Mouse (Mus musculus) 3134 (cell line): ENCODE measurements around the gene Il4.

Source experiments
- DNase-seq: peaks from one replicate; pipeline ENCODE4 v3.0.0-alpha.2; 2011; ENCODE audit warnings: low spot score; ENCODE audit not compliant: insufficient read length; ENCODE audit errors: extremely low read depth

Gene Il4

DNA sequence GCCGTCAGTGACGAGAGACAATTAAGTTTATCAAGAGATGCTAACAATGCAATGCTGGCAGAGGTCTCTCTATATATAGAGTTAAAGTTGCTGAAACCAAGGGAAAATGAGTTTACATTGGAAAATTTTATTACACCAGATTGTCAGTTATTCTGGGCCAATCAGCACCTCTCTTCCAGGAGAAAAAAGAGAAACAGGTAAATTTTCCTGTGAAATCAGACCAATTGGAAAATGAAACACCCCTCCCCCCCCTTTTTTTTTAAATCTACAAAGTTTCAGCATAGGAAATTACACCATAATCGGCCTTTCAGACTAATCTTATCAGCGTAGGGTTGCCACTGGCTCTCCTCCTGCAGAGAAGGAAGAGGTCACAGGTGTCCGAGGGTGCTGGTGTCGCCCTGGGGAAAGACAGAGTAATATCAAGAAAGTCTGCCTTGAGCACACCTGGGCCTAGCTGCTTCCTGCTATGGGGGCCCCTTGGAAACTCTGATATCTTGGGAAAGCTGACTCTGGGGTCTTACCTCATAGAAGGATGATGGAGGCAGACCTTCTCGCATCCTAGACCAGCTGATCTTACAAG lies at the start of gene Il4:
TSS of gene Il4 (minus strand) at position 51 of the 580 bp plus-strand sequence.
- DNase-seq: no peak

DNA sequence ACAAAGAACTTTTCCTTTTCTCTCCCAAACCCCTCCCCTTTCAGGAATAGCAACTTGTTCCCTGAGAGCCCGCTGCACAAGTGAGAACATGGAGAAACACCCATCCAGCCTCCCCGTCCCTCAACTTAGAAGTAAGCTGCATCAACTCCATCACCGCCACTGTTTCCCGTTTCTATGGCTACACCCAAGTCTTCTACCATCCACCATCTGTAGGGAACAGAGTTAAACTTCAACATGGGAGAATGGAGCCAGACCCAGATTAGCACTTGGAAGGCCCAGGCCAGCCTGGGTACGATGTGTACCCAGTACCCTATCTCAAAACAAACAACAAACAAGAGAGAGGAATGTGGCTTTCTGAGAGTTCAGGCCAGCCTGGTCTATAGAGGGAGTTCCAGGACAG lies 45.6 kb upstream of the Il4 start:
- no peak for DNase-seq

DNA sequence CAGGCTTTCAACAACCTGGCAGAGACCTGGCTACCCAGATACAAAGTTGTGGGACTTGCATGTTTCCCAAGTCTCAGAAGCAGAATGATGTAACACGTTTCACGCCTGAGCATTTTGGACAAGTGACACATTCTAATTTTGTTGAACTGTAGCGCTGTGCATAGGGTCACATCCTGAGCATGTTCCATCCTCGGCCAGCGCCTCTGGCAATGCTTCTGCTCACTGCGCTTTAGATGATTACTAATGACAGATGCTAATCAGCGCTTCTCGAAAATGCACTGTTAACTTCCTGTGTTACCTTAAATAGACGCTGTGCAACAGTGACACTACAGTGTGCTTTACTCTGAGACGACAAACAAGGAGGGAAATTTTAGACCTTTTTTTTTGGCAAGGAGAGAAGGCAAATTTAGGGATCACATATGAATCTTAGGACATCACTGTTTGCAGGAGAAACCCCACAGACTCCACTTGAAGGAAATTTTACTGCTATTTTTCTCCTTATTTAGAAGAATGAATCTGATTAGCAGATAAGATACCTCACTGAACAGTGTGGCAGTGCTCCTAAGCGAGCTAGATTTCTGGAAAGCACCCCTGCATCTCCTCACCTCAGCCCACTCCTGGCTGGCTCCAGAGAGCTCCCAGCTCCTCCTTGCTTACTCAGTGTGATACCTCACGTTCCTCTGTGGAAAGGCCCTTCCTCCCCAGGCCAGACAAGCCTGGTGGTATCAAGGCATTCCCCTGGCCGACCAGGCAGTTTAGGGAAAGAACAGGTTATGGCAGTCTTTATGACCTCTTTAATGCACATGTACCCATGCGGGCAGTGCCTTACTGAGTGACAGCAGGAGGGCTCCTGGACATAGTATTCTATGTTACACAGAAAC lies 44.6 kb upstream of the Il4 start:
- DNase-seq: no peak

DNA sequence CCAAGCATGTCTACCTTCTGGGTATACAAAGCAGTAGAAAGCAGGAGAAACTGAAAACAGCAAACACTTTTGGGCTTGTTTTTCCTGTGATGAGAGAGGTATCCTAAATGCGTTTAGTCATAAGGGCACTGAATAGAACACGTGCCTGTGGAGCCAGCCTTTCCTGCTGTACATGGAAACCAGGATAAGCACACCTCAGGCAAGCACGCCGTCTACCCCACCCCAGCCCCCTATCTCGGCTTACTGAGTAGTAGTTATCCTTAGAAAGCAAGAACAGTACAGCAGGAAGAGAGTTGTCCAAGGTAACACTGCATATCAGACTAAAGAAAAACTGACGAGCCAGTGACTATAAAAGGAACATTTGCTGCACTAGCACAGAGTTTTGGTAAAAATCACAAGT lies 39.4 kb upstream of the Il4 start:
- DNase-seq: no peak

DNA sequence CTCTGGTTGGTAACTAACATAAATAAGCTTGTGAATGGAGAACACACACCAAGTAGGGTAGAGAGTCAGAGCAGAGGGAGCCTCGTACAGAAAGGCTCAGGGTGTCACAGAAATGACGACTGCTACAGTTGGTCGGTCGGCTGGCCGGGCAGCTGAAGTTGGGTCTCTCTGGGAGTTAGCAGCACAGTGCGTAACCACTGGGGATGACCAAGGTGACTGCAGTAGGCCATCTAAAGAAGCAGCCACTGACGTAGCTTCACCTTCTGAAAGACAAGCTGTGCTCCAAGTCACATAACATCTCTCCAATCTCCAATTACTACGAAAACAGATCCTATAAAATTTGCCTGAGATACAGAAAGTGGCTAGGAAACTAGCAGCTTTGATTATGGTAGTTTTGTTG lies 38.9 kb upstream of the Il4 start:
- no peak for DNase-seq

DNA sequence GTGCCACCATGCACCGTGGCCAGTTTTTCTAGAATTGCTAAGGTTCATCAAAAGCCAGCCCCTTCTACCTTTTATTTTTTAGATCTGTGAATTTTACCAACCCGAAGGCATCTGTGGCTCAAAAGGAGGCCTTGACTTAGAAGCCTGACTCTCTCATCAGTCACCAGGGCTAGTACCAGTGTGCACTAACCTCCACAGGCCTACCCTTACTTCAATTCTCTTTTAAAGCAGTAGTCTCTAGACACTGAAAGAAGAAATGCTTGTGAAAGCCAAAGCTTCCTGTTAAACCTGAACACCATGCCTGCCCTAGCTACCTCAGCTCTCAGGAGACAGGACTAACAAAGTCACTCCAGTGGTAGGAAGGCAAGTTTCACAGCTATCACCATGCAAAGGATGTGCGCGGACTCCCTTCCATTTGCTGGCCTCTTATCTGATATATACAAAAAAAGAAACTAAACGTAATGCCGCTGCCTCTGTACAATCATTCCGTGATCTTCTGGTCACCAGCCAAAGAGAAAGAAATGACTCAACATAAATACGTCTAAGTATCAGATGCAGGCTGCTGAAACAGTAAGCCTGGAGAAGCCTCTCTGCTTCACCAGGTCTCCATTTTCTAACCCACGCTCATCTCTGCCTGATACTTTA lies 38.2 kb upstream of the Il4 start:
- no peak for DNase-seq

DNA sequence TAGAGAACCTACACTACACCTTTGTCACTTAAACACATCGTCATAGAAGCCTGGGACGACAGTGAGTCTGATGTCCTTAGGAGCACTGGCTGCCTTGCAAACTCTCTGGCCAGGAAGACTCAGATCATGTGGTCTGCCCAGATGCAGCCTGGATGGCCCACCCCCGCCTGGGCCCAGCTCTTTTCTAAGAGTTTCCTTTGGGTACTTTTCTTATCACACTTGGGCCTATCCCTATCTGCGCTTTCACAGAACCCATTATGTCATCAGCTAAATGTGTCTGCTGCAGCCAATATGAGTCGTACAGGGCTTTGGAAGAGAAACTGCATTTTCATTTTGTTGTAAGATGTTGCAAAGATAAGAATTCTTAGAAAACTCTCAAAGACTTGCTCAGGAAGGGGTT lies 36.6 kb upstream of the Il4 start:
- no peak for DNase-seq

DNA sequence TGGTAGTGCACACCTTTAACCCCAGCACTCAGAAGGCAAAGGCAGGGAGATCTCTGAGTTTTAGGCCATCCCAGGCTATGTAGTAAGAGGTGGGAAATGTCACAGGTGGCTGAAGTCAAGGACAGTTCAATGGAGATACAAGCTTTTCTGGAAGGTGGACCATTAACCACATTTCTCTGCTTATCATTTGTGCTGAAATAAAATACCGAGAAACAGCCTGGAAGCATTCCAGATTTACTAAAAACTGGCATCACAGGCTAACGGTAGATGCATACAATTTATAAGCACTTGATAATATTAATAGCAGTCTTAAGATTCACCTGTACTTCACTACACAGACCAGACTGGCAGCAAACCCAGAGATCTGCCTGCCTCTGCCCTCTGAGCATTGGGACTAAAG lies 34.0 kb upstream of the Il4 start:
- no peak for DNase-seq

DNA sequence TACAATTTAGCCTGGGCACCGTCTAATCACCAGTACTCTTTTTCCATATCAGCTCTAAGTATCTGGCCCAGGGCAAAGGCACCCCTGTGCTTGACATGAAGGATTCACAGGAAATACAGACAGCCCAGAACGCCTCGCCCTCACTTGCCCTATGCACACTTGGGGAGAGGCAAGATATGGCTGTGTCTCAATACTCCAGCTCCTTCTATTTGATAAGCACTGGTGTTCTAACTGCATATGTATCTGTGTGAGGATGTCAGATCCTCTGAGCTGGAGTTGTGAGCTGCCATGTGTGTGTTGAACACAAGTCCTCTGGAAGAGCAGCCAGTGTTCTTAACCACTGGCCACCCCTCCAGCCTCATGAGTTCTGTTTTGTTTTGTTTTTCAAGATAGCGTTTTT lies 33.0 kb upstream of the Il4 start:
- DNase-seq: no peak

DNA sequence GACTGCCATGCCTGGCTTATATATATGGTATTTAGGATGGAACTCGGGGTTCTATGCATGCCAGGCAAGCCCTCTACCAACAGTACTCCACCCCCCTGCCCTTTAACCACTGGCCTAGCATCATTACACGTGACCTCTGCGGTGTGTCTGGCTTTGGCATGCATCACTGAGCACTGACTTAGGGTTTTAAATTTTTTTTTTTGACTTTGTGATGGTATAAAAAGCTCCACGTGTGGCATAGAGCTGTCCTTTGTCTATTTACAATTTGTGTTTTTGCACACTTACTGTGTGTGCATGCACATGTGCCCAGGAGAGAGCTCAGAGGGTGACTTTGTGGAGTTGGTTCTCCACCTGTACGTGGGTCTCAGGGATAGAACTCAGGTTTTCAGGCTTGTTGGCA lies 25.5 kb upstream of the Il4 start:
- no peak for DNase-seq

DNA sequence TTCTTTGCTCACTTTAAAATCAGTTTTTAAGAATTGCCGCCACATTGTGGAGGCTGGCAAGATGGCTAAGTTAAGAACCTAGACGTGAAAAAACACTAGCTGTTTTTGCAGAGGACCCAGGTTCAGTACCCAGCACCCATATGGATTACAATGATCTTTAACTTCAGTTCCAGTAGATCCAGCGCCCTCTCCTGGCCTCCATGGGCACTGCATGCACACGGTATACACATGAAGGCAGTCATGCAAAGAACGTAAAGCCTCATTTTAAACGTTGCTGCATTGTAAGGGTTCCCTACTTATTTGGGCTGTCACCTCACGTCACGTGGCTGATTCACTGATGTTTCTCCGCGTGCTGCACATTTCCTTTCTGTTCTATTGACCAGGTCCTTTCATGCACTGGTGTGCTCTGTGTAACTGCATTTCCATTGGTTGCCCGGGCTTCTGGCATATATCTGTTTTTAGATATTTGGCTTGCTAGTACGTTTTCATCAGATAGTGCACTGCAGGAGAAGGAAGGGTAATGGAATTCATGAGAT lies 24.3 kb upstream of the Il4 start:
- DNase-seq: no peak

DNA sequence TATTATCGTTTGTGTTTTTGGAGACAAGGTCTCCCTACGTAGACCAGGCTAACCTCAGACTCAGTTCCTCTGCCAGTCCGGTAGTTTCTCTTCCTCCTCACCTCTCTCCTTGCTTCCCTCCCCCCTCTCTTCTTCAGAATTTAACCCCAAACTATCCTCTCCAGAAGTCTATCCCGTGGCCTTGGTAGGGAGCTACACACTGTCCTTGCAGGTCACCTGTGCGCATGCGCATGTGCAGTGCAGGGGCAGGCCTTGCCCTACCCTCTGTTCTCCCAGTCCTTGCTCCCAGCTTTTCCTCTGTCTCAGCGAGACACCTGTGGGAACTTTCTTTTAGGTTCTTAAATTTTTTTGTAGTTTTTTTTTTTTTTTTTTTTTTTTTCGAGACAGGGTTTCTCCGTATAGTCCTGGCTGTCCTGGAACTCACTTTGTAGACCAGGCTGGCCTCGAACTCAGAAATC lies 19.4 kb upstream of the Il4 start:
- DNase-seq: no peak

DNA sequence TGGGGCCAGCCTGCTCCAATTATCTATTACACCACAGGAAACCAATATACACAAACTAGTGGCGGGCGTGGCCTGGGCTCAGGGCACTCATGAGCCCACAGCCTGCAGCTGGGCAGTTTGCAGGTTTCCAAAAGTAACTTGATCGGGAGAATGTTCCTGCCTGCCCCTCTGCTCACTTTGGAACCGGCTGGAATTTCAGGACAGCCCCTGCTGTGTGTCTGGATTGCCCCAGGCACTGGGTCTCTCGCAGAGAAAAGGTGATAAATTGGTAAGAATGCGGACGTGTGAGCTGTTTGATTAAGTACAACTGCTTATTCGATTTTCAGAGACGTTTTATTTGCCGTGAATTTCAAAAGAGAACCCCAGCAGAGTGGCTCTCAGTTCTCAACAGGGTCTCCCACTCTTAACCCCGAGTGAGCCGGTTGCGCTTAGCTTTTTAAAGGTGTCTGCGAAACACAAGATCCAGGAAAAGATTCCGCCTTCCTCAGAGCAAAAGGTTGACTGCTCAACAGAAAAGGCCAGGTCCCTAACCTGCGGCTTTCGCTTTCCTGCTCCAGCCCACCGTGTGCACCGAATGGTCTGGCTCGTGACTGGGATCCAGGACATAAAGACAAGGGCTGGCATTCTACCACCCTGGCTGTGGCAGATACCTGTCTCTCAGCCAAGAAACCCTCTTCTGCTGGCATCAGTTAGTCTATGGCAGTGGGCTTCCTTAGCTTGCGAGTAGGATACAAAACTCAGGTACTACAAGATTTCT lies 18.8 kb upstream of the Il4 start:
- DNase-seq: no peak

DNA sequence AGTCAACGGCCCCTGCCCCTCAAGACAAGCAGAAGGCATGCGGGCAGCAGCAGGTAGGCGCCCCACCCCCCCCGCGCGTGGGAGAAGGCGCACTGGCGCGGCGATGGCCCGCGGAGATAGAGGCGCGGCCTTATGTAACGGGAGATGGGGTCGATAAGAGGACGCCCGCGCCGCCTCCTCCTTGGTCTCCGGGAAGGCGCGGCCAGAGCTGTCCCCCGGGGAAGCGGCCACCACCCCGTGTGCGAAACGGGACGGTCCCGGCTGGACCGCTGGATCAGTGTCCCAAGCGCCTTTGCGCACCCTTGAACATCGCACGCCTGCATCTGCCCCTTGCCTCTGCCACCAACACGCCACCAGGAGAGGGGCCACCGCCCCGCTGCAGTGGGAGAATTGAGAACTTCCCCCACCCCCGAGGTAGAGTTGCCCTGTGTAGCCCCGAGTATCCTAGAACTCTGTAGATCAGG lies 17.7 kb upstream of the Il4 start:
- DNase-seq: no peak

DNA sequence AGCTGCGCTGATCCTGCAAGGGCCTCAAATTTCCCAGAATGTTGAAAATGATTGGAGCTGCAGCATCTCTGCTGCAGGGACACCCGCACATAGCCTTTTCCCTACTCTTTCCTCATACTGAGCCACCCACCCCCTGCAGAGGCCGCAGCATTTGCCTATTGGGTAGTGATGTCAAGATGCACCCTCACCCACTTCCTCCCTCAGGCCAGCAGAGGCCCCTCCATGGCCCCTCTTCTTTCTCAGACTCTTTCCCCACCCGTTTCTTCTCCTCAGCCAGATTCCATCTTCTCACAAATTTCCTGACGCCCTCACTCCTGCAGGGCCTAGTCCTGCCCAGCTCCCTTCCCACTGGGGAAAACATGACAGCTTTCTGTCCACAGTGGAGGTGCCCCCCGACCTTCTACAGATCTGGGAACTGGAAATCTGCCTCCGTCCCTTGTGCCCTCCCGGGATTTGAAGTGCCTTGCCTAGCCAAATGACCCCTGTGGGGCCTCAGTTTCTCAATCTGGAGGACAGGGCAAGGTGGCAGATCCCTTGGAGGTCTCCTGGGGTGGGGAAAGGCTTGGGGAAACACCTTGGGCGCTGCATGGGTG lies 17.2 kb upstream of the Il4 start:
- DNase-seq: no peak

DNA sequence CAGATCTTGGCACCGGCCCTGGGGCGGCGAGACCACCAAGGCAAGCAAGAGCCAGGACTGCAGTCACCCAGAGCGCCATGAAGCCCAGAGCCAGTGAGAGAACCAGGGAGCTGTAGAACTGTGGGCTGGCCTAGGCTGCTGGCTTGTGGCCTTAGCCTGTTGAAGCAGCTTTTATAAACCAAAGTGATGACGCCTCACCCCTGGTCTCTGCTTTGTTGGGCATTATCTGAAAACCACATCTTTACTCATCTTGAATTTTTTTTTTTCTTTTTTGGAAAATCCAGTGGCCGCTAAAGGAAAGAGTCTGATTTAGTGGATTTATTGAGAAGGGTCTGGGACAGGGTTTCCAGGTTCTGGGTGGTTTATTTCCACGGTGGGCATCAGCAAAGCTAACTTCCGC lies 16.1 kb upstream of the Il4 start, which contains the start of gene Il13:
TSS of gene Il13 (minus strand) at position 147 of the 400 bp plus-strand sequence.
- DNase-seq: peak; percentile 33

DNA sequence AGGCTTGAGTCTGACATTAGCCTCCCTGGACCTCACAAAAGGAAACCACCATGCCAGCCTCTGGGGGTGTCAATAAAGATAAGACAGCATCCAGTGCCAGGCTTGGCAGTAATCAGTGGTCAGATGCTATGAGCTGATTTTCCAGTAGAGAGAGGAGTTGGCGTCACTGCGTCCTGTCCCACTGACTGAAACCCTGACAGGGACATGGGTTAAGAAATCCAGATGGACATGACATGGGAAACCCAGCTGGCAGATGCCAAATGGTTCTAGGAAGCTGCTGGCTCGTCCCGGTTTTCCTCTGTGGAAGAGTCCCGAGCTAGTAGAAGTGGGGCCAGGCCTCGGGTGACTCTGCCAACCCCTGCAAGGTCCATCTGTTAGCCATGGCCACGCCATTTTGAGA lies 15.2 kb upstream of the Il4 start:
- DNase-seq: no peak

DNA sequence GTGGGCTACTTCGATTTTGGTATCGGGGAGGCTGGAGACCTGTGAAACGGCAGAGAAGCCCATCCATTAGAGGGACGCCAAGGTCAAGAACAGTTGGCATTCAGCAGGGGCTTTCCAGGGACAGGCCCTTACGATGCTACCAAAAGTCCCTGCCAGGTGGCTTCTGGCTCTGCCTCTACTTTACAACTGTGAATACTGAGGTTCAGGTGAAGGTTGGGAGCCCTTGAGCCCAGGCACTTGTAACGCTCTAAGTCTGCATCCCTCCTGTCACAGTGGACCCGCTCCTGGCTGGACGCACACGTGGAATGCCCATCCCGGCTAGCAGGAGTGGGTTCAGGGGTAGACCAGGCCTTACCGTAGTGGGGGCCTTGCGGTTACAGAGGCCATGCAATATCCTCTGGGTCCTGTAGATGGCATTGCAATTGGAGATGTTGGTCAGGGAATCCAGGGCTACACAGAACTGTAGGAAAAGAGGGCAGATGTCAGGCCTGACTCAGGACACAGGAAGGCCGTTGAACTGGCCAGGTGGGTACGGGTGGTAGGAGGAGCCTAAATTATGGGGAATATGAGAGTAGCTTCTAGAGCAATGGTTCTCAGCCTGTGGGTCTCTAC lies 13.8 kb upstream of the Il4 start:
- no peak for DNase-seq

DNA sequence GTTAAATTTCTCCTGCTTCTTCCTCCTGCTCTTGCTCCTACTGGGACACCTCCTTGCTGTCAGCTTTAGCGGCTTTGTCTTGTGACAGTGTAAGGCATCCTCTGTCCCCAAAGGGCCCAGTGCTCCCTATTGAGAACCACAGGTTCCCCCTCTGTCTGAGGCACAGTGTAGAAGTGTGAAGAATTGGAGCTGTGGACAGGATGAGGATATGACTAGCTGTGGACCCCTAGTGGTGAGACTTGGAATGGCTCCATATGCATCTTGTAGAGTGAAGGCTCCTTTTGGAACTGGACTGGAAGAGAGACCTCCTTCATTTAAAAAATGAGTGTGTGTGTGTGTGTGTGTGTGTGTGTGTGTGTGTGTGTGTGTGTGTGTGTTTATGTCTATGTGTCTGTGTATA lies 9.4 kb upstream of the Il4 start:
- peak; percentile 36 for DNase-seq

DNA sequence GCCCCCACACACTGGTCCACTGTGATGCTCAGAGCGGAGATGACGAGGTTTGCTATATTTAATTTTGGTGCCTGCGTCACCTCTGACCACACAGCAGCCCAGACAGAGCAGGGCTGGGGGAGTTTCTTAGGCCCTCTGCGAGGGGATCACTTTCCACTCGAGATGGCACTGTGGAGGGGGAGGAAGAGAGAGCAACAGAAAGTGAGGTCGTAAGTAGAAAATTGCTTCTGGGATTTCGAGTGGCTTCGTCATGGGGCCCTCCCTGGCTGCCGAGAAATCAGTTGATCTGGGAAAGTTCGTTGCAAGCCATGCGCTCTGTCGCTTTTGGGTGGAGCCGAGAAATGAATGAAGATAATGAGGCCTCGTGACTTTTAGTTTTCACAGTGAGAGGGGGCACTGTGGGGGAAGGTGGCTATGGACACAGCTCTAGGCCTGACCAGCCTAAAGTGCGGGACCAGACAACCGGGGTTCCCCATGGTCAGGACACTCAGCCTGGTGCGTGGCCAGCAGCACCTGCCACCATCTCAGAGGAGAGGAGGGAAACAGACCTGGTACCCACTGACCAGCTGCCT lies 8.4 kb upstream of the Il4 start:
- no peak for DNase-seq
